Mouse (Mus musculus): Measurements from ENCODE around the gene Tmem109.

Gene Tmem109

DNA sequence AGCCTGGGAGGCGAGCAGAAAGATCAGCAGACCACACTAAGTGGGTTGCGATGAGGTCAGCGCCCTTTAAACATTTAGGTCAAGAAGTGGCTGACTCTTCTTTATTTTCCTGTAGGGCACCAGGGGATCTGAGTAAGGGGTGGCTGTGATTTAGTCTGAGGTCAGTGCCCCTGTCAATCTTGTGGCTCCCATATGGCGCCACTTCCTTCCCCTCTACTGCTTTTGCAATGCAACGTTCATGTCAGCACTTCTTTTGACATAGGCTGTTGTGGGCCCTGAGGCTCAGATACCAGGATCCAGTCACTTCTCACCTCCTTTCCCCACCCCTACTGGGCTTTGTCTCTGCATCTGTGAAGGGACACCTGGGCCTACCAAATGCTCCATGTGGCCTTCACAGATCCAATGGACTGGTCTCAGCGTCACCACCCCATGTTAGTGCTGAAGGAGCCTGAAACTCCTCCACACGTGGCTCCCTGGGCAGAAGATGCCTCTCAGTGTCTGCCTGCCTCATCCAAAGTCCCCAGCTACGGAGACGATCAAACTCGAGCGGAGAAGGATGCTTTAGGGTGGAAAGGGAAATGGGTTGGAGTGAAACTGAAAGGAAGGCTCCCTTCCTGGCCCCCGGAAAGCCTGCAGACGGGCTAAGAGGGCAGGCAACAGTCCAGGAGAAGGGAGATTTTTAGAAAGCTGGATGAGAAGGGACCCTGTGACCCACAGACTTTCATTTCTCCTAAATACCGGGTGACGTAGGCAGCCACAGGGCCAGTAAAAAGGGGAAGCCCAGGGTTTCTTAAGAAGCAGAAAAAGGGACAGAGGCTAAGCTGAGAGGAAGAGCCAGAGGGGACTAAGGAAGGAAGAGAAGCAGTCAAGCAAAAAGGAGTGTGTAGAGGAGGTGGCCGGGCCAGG is 39.8 kb downstream of the Tmem109 start:
- DNase-seq (ENCODE audit: low read depth, low spot score): no peak

DNA sequence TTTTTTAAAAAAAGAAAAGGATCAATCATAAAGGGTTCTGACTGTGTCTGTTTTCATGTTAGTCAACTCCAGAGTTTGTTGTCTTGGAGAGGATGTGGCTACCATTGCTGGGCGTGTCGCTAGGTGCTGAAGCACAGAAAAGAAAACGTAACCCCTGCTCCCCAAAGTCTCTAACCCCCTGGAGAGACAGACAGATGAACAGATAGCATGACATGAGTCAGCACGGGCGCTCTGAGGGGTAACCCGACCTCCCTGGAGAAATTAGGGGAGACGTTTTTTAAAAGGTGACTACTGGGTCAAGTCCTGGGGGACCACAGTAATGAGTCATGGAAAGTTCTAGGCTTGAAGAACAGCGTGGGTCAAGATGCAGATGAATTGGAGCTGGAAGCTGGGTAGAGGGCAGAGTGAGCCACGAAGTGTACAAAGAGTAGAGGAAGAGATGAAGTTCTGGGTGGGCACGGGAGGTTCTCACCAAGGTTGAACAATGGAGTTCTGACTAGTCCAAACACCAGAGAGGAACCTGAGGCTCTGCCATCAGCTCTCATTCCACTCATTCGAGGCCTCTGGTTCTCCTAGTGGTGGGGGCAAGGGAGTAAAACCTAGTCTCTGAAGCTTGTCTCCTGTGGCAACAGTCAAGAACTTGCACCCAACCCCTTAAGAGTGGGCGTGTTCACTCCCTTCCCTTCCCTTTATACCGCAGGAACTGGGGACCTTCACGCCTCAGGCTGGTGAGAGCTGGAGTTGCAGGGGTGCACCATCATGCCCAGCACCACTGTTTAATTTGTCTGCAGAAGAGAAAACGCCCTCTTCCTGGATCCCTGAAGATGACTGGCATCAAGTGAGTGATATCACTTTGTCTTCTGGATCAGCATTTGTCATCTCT is 42.5 kb downstream of the Tmem109 start, which contains the start of gene Slc15a3:
Gene Slc15a3 (plus strand): TSS at position 718 of the 883 bp plus-strand sequence.
- DNase-seq (ENCODE audit: low read depth, low spot score): no peak

DNA sequence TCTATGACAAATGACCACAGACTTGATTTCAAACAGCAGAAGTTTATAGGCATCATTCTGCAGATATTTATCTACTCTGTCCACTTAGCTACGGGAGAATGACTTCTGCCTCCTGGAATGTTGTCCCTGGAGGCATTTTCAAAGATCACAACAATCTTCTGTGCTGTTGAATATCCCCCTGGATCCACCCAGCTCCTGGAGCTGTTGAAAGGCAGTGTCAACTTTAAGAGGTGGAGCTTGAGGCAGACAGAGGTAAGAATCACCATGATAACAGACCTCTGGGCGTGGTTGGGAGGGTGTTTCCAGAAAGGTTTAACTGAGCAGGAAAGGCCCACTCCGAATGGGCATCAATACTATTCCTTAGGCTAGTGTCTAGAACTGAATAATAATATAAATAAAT is 46.1 kb downstream of the Tmem109 start:
- no peak for DNase-seq (ENCODE audit: low read depth, low spot score)

DNA sequence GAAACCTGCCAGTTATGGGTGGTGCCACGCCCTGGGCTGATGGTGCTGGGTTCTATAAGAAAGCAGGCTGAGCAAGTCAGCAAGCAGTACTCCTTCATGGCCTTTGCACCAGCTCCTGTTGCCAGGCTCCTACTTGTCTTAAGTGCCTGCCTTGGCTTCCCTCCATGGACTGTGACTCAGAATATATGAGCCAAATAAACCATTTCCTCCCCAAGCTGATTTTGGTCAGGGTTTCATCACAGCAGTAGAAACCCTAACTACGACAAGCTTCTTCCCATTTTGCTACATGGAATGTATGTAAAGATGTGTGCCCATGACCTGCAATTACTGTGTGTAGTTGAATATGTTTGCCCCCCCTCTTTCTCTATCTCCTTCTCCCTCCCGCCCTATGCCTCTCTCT is 48.2 kb downstream of the Tmem109 start:
- DNase-seq (ENCODE audit: low read depth, low spot score): no peak

DNA sequence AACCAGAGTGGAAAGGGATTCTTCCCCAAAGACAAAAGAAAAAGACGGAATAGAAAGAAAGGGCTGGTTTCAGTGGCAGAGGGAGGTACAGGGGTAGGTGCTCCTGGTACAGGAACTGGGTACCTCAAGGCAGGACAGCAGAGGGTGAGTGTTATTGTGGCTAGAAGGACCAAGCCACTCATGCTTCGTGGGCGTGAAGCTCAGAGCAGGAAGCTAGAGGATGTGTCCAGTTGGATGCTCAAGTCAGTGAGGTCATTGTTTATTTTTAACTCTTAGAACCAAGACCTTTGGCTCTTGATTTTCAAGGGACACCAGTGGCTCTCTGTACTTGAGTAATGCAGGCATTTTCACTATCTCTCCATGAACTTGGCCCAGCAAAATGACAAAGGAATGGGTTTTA is 49.8 kb downstream of the Tmem109 start:
- DNase-seq (ENCODE audit: low read depth, low spot score): no peak

DNA sequence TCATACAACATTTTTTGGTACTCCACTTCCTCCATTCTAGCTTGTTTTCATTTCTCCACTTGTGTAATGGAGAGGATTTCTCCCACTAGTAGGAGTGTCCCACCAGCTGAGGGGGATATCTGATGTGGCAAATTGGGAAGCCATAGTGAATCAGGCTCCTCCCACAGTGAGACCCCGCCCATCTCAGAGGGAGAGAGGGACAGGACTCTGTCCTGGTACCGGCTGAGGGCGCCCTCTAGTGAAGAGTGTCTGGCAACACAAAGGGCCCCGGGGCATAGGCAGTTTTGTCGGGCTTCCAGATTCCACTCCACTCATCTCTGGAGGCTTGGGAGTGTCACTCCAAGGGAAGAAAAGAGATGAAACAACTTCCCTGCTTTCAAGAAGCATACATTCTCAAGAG is 50.4 kb downstream of the Tmem109 start:
- no peak for DNase-seq (ENCODE audit: low read depth, low spot score)

DNA sequence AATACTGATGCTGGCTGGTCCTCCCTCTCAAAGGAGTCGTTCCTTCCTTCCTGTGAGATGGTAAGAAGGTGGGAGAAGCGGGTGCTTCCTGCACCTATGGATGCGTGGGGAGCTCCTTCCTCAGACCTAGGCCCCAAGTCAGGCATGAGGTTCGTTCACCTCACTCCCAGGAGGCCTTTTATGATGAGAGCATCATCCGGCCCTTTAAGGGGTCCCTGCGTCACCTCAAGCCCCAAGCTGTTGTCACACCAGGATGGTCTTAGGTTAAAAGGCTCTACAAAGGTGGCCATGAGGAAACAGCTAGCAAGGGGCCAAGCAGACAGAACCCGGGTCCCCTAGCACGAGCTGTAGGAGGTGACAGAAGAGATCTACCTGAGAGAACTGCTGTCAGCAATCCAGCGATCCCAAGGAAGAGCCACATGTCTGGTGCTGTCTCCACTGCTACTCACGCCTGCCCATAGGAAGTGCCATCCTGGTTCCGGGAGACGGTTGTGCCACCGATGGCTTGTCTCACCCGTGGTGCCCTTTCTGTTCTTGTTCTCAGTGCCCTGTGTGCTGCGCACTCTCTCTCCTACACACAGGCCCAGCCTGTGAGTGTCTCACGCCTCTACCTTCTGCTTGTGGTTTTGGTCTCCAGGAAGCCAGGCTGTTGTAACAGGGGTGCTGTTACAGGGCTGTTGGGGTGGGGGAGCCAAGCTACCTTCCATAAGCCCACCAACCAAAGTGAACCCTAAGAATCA is 52.2 kb downstream of the Tmem109 start, which contains the start of gene Cd6:
Gene Cd6 (minus strand): TSS at position 623 of the 740 bp plus-strand sequence.
- no peak for DNase-seq (ENCODE audit: low read depth, low spot score)

DNA sequence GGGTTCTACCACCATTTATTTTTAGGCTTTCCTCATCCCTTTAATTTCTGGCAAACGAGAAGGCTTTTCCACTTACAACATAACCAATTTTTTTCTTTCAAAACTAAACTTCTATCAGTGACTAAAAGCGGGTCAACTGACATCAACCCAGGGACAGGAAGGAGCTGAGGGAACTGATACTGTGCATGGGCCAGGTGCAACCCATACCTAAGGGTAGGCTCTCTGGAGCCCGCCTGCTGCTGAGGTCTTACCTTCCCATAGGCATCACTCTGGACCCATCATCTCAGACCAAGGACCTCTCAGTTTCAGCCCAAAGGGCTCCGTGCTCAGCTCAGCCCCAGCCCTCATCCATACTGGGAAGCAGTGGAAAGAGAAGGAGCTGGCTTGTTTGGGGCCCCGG is 53.5 kb downstream of the Tmem109 start:
- DNase-seq (ENCODE audit: low read depth, low spot score): no peak

DNA sequence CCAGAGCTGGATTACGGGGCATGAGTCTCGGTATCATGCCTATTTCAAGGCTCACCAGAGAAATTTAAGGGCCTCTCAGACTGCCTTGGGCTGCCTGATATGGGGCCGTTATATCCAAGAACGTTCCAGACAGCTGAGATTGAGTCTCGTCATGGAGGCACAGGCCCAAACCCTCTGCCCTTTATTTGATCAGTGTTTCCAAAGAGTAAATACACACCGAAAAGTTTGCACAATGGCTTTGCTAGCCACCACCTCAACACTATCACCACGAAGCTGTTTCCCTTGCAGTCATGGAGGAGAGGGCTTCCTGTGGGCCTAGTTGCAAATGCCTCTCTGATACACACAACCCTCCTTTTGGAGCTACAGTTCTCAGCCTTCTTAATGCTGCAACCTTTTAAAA is 57.7 kb downstream of the Tmem109 start:
- DNase-seq (ENCODE audit: low read depth, low spot score): no peak

DNA sequence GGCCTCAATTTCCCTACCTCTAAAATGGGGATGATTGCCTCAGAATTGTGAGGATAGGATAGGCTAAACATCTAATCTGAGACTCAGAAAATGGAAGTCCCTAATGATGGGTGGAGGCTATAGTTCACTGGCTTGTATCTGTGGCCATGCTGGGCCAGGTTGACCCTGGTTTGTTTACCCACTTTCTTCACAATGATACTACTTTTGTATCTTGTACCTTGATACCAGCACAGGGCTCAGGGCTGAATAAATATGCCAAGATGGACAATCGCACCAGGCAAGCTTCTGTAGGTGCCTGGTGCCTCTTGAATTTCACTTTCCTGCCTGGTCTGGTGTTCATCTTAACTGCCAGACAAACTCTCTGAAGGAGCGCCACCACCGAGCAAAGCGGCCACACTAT is 59.3 kb downstream of the Tmem109 start:
- DNase-seq (ENCODE audit: low read depth, low spot score): no peak

DNA sequence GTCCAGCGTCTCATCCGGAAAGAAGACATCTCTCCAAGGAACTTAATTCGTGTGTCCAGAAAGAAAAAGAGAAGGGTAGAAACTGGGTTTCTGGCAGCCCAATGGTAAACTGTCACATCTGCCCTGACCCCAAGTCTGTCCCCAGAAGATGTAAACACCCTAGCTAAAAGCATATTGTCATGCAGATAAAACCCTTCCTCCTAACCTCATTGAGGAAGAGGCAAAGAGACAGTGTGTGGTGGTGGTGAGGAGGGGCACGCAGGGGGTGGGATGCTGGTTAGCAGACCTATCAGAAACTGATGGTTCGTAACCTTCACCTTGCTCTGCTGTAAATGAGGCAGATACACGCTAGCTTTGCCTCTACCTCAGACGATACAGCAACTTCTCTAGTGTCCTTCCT is 60.5 kb downstream of the Tmem109 start:
- DNase-seq (ENCODE audit: low read depth, low spot score): no peak
